Mouse (Mus musculus): ENCODE measurements at regions not wholly inside any gene's neighbourhood (a gene's known extent, or its start where the extent isn't known, plus 50 kb on each side); places are given as distances from the start of the nearest gene placed in this dataset.

- Histone ChIP-seq H3K27ac (no peak overlapping the region), H3K27me3 (no peaks in the 10 kb centered on the region), H3K4me3 (no peak overlapping the region), H3K9me3 (no peaks in the 10 kb centered on the region), H3K4me2 (no peak overlapping the region), H3K36me3 (no peaks in the 10 kb centered on the region), H3K9ac (no peak overlapping the region), H3K4me1 (peaks cover 8% of the 10 kb centered on the region; the same call in 1 of the 2 replicates)
- no peak for ATAC-seq (ENCODE audit: insufficient number of reproducible peaks, low FRiP score, low TSS enrichment, low read depth)
- 63% methylated on average over 2 of the region's 2 CpGs for WGBS
Observed at GRCm38 (mm10) chr10:115749844-115750243, 66.8 kb upstream of the Tspan8 start.

GRCm38 (mm10) chr10:115750250-115750649 lies 66.4 kb upstream of the Tspan8 start:
- H3K4me3 ChIP-seq, result no peak overlapping the region
- H3K36me3 ChIP-seq, result no peaks in the 10 kb centered on the region
- no peak overlapping the region for H3K9ac ChIP-seq
- H3K4me1 ChIP-seq, result peaks cover 8% of the 10 kb centered on the region; the same call in 1 of the 2 replicates
- no peak for ATAC-seq (ENCODE audit: insufficient number of reproducible peaks, low FRiP score, low TSS enrichment, low read depth)
- WGBS, result 59% methylated on average over 5 of the region's 5 CpGs
- H3K27me3 ChIP-seq, result no peaks in the 10 kb centered on the region
- H3K4me2 ChIP-seq, result no peak overlapping the region
- H3K27ac ChIP-seq, result no peak overlapping the region
- no peaks in the 10 kb centered on the region for H3K9me3 ChIP-seq

- no peak overlapping the region for H3K27ac ChIP-seq
- H3K36me3 ChIP-seq, result no peaks in the 10 kb centered on the region
- peaks cover 5% of the 10 kb centered on the region; the same call in 1 of the 2 replicates for H3K4me1 ChIP-seq
- WGBS, result 62% methylated on average over 1 of the region's 1 CpGs
- H3K4me2 ChIP-seq, result no peak overlapping the region
- no peaks in the 10 kb centered on the region for H3K27me3 ChIP-seq
- H3K9me3 ChIP-seq, result no peaks in the 10 kb centered on the region
- ATAC-seq (ENCODE audit: insufficient number of reproducible peaks, low FRiP score, low TSS enrichment, low read depth), result no peak
- no peak overlapping the region for H3K4me3 ChIP-seq
- no peak overlapping the region for H3K9ac ChIP-seq
Observed at GRCm38 (mm10) chr10:115758667-115759066, 58.0 kb upstream of the Tspan8 start.
